Mouse (Mus musculus) lung, adult 2 months (tissue): ENCODE measurements around the gene Ppm1h.

Experiments used
- CTCF ChIP-seq: fragments of 200-500 bp; IDR thresholded peaks from 2 replicates; pipeline ENCODE4 v1.5.1; 2011; ENCODE audit warnings: mild to moderate bottlenecking, low read length, control low read depth; ENCODE audit not compliant: insufficient read depth
- POLR2A ChIP-seq: fragments of 200-500 bp; IDR thresholded peaks from 2 replicates; pipeline ENCODE4 v1.6.1; 2011; ENCODE audit warnings: low read depth, mild to moderate bottlenecking, control low read depth, low read length, borderline replicate concordance; ENCODE audit errors: extremely low read depth

GRCm38 (mm10) chr10:122735284-122735784 lies 56.8 kb downstream of the Ppm1h start:
- TF ChIP-seq CTCF (no peak), POLR2A (no peak)
